Mouse (Mus musculus) testis, adult 2 months (tissue): ENCODE data around the gene Gstp2.
"Not testable (repeated sequence)": the region's sequence is repeated elsewhere in the genome, so short reads cannot be mapped to it uniquely, and the experiment has no call there.

Experiments used
- CTCF ChIP-seq: fragments of 200-500 bp; IDR thresholded peaks from 2 replicates; pipeline ENCODE4 v1.5.1; 2012; ENCODE audit warnings: low read depth, mild to moderate bottlenecking, inconsistent platforms, low read length, moderate library complexity; ENCODE audit not compliant: control insufficient read depth, insufficient read depth, insufficient replicate concordance
- POLR2A ChIP-seq: fragments of 200-500 bp; IDR thresholded peaks from 2 replicates; pipeline ENCODE4 v1.6.1; 2012; ENCODE audit warnings: low read depth, mild to moderate bottlenecking, inconsistent platforms, low read length, moderate library complexity; ENCODE audit not compliant: control insufficient read depth

DNA sequence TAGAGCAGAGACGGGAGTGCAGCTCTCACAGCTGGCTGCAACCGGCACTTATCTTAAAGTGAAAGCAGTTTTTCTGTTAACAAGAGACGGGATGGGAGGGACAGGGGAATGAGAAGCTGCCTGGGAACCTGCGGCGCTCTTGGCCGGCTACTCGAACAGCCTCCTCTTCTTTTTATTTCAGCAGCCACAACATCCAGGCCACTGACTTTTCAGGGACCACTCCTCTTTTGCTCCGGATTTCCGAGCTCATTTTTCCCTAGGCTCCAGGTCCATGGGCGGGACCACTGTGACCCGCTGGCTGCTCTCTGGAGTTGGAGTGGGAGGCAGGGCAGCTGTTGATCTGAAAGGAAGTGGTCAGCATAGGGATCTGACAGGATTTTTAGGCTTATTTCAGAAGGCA, 18.7 kb upstream of the Gstp2 start:
- TF ChIP-seq POLR2A, CTCF: not testable (repeated sequence)
